Mouse (Mus musculus) adrenal gland, adult 8-10 months (tissue): ENCODE data around the gene Mov10l1. TPM values are rescaled to one million over a fixed set of nuclear protein-coding genes. Genes with fewer than 3 reads are reported as not detected.

ENCODE experiments used
- DNase-seq: peaks from one replicate; pipeline ENCODE4 v3.0.0; 2022
- total RNA-seq, 4 experiments: library from RNA; stranded (reverse); gene quantifications; 2 replicates each; pipeline ENCODE4 v1.2.4; 2022

Mov10l1 gene
- total RNA-seq, 4 experiments from 2014 or later: not detected

DNA sequence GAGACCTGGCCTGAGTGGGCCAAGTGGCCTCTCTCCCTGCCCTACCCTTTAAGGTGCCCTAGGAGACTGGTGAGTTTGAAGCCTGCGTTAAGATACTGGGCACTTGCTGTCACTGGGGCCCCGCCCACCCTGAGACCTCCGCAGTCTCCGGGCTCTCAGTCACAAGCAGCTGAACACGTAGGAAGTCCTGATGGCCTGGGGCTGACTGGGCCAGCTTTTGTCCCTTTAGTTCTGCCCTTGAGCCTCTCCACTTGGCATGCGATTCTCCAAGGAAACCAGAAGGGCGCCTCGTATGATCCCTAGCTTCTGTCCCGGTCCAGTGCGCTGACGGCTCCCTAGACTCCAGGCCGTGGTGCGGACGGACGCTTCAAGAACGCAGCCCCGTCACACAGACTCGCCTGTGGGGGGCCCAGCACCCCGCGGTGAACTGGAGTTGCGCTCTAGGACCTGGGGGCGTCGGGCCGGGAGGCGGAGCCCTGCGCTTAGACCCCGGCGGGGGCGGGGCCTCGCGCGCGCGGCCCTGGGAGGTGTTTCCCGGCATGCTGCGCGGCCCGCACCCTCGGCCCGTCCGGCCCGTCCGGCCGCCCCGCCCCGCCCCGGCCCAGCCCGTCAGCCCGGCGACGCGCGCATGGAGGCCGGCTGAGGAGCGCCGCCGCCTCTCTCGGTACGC is 92.9 kb downstream of the Mov10l1 start:
- peak; percentile 80 for DNase-seq

- peak; percentile 42 for DNase-seq
Measured at GRCm38 (mm10) chr15:89076156-89076731, 93.5 kb downstream of the Mov10l1 start.

DNA sequence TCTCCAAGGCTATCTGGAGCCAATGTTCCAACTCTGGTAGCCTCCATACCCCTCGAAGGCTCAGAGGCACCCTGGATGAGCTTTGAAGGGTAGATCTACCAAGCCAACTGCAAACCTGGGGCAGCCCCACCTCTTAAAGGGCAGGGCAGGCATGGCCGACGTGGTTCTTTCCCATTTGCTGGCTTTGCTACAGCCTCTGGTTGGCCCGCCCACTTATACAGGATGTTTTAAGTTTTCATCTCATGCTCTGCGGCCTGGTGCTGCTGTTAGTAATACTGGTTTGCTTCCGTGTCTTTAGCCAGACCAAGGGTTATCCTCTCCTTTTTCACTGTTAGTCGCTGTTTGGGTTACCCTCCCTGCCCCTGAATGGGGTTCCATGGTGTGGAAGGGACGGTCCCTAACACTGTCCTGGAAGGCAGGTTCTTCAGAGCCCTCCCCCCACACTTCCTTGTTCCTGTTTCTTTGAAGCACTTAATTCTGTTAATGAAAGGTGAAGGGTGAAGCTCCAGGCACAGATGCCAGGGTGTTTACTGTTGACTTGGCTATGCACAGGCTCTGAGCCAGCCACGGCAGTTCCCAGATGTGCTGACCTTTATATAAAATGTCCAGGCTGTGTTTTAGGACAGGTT is 95.6 kb downstream of the Mov10l1 start:
- DNase-seq: no peak

GRCm38 (mm10) chr15:89083906-89084305 is 101.2 kb downstream of the Mov10l1 start:
- DNase-seq: no peak

GRCm38 (mm10) chr15:89084826-89085225 is 102.1 kb downstream of the Mov10l1 start:
- DNase-seq: no peak

- DNase-seq: peak; percentile 87
Measured at GRCm38 (mm10) chr15:89088607-89089247, 106.0 kb downstream of the Mov10l1 start, which contains the start of gene Selenoo. TSS of gene Selenoo (plus strand) at chr15:89089084.

- DNase-seq: peak; percentile 42
Measured at GRCm38 (mm10) chr15:89089248-89090051, 106.7 kb downstream of the Mov10l1 start.

GRCm38 (mm10) chr15:89090662-89091061 is 108.0 kb downstream of the Mov10l1 start:
- no peak for DNase-seq

DNA sequence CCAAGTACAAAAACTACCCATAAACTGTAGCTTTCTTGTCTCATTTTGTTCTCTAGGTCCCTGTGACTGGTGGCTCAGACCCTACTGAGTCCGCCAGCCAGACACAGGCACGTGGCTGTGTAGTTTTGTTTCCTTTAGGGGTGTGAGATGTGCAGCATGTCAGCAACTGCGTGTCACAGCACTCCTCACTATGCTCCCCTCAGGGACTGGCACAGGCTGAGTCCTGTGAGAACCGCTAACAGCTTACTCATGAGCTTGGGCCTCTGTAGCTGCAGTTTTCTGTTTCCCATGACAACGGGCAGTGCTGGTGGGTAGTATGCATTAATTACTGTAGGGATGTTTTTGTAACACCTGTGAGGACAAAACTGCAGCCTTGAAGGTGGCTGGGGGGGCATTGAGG is 109.5 kb downstream of the Mov10l1 start:
- DNase-seq: no peak

- no peak for DNase-seq
Measured at GRCm38 (mm10) chr15:89097450-89097849, 114.7 kb downstream of the Mov10l1 start.

DNA sequence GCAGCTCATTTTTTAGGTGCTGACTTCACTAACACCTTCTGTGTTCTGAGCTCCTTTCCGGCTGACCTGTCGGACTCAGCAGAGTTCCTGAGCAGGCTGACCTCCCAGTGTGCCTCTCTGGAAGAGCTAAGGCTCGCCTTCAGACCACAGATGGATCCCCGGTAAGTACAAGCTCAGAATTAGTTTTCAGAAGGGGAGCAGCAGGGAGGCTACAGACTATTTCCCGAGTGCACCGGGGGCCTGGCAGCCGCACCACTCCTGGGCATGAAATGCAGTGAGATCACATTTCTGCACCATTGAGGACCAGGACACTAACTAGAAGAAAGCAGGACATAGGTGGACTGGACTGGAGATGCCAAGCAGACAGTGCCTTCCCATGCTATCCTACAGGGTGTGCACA is 115.9 kb downstream of the Mov10l1 start:
- no peak for DNase-seq

DNA sequence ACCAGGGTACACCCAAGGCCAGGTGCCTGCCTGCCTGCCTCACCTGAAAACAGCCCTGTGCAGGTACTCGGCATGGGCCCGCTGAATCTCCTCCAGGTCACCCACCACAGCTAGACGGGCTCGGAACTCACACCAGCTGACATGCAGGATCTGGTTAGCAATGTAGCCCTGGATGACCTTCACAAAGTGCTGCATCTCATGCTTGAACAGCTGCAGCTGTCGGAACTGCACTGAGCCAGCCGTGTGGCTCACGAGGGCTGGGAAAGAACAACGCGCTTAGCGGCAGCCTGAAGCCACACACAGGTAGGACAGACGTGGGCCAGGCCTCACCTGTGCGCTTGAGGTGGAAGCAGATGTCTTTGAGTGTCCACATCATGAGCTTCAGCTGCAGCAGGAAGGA is 118.1 kb downstream of the Mov10l1 start:
- no peak for DNase-seq

GRCm38 (mm10) chr15:89102646-89103045 is 119.9 kb downstream of the Mov10l1 start:
- no peak for DNase-seq

GRCm38 (mm10) chr15:89103921-89104320 is 121.2 kb downstream of the Mov10l1 start:
- DNase-seq: no peak

DNA sequence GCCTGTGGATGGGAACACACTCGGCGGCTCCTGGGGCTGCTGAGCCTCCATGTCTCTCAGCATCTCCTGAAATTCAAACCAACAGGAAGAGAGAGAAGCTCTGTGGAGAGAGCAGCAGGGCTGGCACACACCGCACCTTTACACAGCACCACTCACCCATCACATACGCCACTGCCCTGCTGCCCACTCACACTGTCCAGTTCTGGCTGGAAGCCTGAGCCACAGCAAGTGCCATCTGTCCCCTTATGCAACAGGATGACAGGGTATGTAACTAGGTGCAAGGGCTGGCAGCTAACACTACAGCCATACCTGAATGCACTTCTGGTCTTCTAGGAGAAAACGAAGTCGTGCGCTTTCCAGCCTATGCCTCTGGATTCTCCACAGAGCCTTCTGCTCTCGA is 121.7 kb downstream of the Mov10l1 start:
- no peak for DNase-seq

Other genes with a start within 250 kb of the Mov10l1 start
- 10 to 100 TPM; 45.7 to 74.5 (median 60.5) TPM for gene Brd1, start 248.7 kb upstream of the Mov10l1 start, total RNA-seq
- gene Zbed4, start 231.2 kb upstream of the Mov10l1 start, total RNA-seq: 1 to 10 TPM; 8.5 to 9.8 (median 9.3) TPM
- 10 to 100 TPM; 19.3 to 22.3 (median 20.3) TPM for gene Alg12, start 163.6 kb upstream of the Mov10l1 start, total RNA-seq
- gene Creld2, start 163.3 kb upstream of the Mov10l1 start, total RNA-seq: 10 to 100 TPM; 40.3 to 51.5 (median 49.2) TPM
- gene Pim3, start 120.7 kb upstream of the Mov10l1 start, total RNA-seq: 100 to 1,000 TPM in 1 of 4 experiments, 10 to 100 TPM in 3; 62.7 to 164 (median 75.8) TPM
- gene Ttll8, start 28.5 kb upstream of the Mov10l1 start, total RNA-seq: not detected
- under 1 TPM in 2 of 4 experiments, not detected in 2; 0.16 to 0.17 TPM for gene Mlc1, start 3.9 kb upstream of the Mov10l1 start, total RNA-seq
- gene Panx2, start 76.8 kb downstream of the Mov10l1 start, total RNA-seq: 1 to 10 TPM in 3 of 4 experiments, under 1 TPM in 1; 0.78 to 2.4 (median 1.7) TPM
- gene Trabd, start 92.2 kb downstream of the Mov10l1 start, total RNA-seq: 10 to 100 TPM; 37.0 to 49.0 (median 43.7) TPM
- gene Selenoo, start 106.2 kb downstream of the Mov10l1 start, total RNA-seq: 10 to 100 TPM; 44.0 to 52.1 (median 46.1) TPM
- gene Tubgcp6, start 140.2 kb downstream of the Mov10l1 start, total RNA-seq: 10 to 100 TPM; 16.0 to 24.6 (median 20.3) TPM
- 10 to 100 TPM; 13.2 to 23.1 (median 18.0) TPM for gene Hdac10, start 145.8 kb downstream of the Mov10l1 start, total RNA-seq
- gene Mapk12, start 157.8 kb downstream of the Mov10l1 start, total RNA-seq: 10 to 100 TPM; 10.5 to 22.7 (median 14.3) TPM
- gene Mapk11, start 166.7 kb downstream of the Mov10l1 start, total RNA-seq: 1 to 10 TPM; 4.6 to 7.7 (median 6.3) TPM
- 100 to 1,000 TPM; 153 to 177 (median 157) TPM for gene Plxnb2, start 197.9 kb downstream of the Mov10l1 start, total RNA-seq
- gene Dennd6b, start 213.6 kb downstream of the Mov10l1 start, total RNA-seq: 10 to 100 TPM in 1 of 4 experiments, 1 to 10 TPM in 3; 6.9 to 13.2 (median 8.9) TPM
- gene Ppp6r2, start 228.6 kb downstream of the Mov10l1 start, total RNA-seq: 10 to 100 TPM; 46.8 to 89.2 (median 66.8) TPM